Mouse (Mus musculus): ENCODE measurements around the gene Olfr1454. TPM values are rescaled to one million over a fixed set of nuclear protein-coding genes. Genes with fewer than 3 reads are reported as not detected.

Olfr1454 gene
- polyA plus RNA-seq (2016; fragmentation: Nextera tagmentation; extraction: Ambion mirVana): not detected in 2 replicates

GRCm38 (mm10) chr19:13060310-13060709 is at the start of gene Olfr1454:
Gene Olfr1454 (plus strand): TSS chr19:13060610.
- Histone ChIP-seq H3K9ac (no peak within 1 kb of the TSS), H3K27me3 (replicated peaks) (no peaks in the 10 kb centered on the region), H3K27ac (ENCODE audit: poor library complexity, severe bottlenecking) (no peak within 1 kb of the TSS), H3K9me3 (replicated peaks) (peaks cover 17% of the 10 kb centered on the region), H3K36me3 (no peaks in the 10 kb centered on the region), H3K4me2 (no peak within 1 kb of the TSS), H3K4me1 (replicated peaks) (no peaks in the 10 kb centered on the region), H3K4me3 (no peak within 1 kb of the TSS)
- 56% methylated on average over 2 of the region's 2 CpGs for WGBS
- no peak for ATAC-seq (ENCODE audit: insufficient number of reproducible peaks, low FRiP score)

- no peak within 1 kb of the TSS for H3K4me2 ChIP-seq
- no peak within 1 kb of the TSS for H3K4me3 ChIP-seq
- H3K27ac ChIP-seq (ENCODE audit: poor library complexity, severe bottlenecking): no peak within 1 kb of the TSS
- H3K4me1 ChIP-seq (replicated peaks): no peaks in the 10 kb centered on the region
- no peak for ATAC-seq (ENCODE audit: insufficient number of reproducible peaks, low FRiP score)
- H3K9me3 ChIP-seq (replicated peaks): no peaks in the 10 kb centered on the region; the same call in 1 of the 2 replicates
- WGBS: 42% methylated on average over 1 of the region's 1 CpGs
- no peaks in the 10 kb centered on the region for H3K27me3 ChIP-seq (replicated peaks)
- H3K9ac ChIP-seq: no peak within 1 kb of the TSS
- no peaks in the 10 kb centered on the region for H3K36me3 ChIP-seq
Measured at GRCm38 (mm10) chr19:13028227-13028626, 32.2 kb upstream of the Olfr1454 start, which contains the start of gene Olfr1453. Gene Olfr1453 (minus strand): TSS chr19:13028327.

GRCm38 (mm10) chr19:13093908-13094307 is 33.5 kb downstream of the Olfr1454 start:
- Histone ChIP-seq H3K4me3 (no peak overlapping the region), H3K9ac (no peak overlapping the region), H3K27ac (ENCODE audit: poor library complexity, severe bottlenecking) (no peak overlapping the region), H3K4me1 (replicated peaks) (no peaks in the 10 kb centered on the region), H3K4me2 (no peak overlapping the region), H3K36me3 (no peaks in the 10 kb centered on the region), H3K27me3 (replicated peaks) (no peaks in the 10 kb centered on the region), H3K9me3 (replicated peaks) (peaks cover 14% of the 10 kb centered on the region; the same call in 1 of the 2 replicates)
- ATAC-seq (ENCODE audit: insufficient number of reproducible peaks, low FRiP score): no peak
- 88% methylated on average over 1 of the region's 1 CpGs for WGBS

- ATAC-seq (ENCODE audit: insufficient number of reproducible peaks, low FRiP score): no peak
- H3K9me3 ChIP-seq (replicated peaks): 0 out of 2 replicates have a peak, but pooled peaks cover 2% of the 10 kb centered on the region
- H3K36me3 ChIP-seq: no peaks in the 10 kb centered on the region
- no peak within 1 kb of the TSS for H3K27ac ChIP-seq (ENCODE audit: poor library complexity, severe bottlenecking)
- H3K4me2 ChIP-seq: no peak within 1 kb of the TSS
- no peaks in the 10 kb centered on the region for H3K4me1 ChIP-seq (replicated peaks)
- 65% methylated on average over 2 of the region's 2 CpGs for WGBS
- H3K27me3 ChIP-seq (replicated peaks): no peaks in the 10 kb centered on the region
- H3K4me3 ChIP-seq: no peak within 1 kb of the TSS
- no peak within 1 kb of the TSS for H3K9ac ChIP-seq
Measured at GRCm38 (mm10) chr19:13097791-13098190, 37.4 kb downstream of the Olfr1454 start, which contains the start of gene Olfr1457. Gene Olfr1457 (minus strand): TSS chr19:13097891.

DNA sequence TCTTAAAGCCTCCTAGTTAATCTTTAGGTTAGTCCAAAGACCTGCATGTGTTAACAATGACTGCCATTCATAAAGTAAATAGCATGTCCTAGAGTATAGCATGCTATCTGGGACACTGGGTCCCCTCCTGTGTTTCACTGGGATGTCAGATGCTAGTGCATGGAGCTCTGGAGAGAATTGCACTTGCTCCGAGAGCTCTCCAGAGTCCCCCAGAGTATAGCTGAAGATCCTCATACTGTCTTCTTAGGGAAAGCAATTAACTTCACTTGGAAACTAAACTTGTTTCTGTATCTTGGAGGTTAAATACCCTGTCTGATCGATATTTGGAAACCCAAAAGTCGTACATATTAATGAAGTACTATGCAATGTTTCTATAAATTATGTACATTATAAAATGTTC is 46.3 kb downstream of the Olfr1454 start, which contains the start of gene Olfr1458:
TSS of gene Olfr1458 (minus strand) at position 101 of the 400 bp plus-strand sequence.
- peaks cover 10% of the 10 kb centered on the region for H3K9me3 ChIP-seq (replicated peaks)
- 68% methylated on average over 3 of the region's 3 CpGs for WGBS
- no peaks in the 10 kb centered on the region for H3K36me3 ChIP-seq
- H3K9ac ChIP-seq: no peak within 1 kb of the TSS
- H3K27me3 ChIP-seq (replicated peaks): no peaks in the 10 kb centered on the region
- ATAC-seq (ENCODE audit: insufficient number of reproducible peaks, low FRiP score): no peak
- H3K4me1 ChIP-seq (replicated peaks): no peaks in the 10 kb centered on the region
- H3K4me2 ChIP-seq: no peak within 1 kb of the TSS
- no peak within 1 kb of the TSS for H3K4me3 ChIP-seq
- H3K27ac ChIP-seq (ENCODE audit: poor library complexity, severe bottlenecking): no peak within 1 kb of the TSS

Other genes with a start within 250 kb of the Olfr1454 start
- gene Gm5244, start 213.9 kb upstream of the Olfr1454 start, polyA plus RNA-seq (2016; fragmentation: Nextera tagmentation; extraction: Ambion mirVana): not detected in 2 replicates
- not detected in 2 replicates for gene Olfr1444, start 203.3 kb upstream of the Olfr1454 start, polyA plus RNA-seq (2016; fragmentation: Nextera tagmentation; extraction: Ambion mirVana)
- not detected in 2 replicates for gene Olfr1445, start 176.8 kb upstream of the Olfr1454 start, polyA plus RNA-seq (2016; fragmentation: Nextera tagmentation; extraction: Ambion mirVana)
- not detected in 2 replicates for gene Olfr1446, start 167.1 kb upstream of the Olfr1454 start, polyA plus RNA-seq (2016; fragmentation: Nextera tagmentation; extraction: Ambion mirVana)
- gene Olfr1447, start 156.9 kb upstream of the Olfr1454 start, polyA plus RNA-seq (2016; fragmentation: Nextera tagmentation; extraction: Ambion mirVana): not detected in 2 replicates
- not detected in 2 replicates for gene Olfr1448, start 136.2 kb upstream of the Olfr1454 start, polyA plus RNA-seq (2016; fragmentation: Nextera tagmentation; extraction: Ambion mirVana)
- not detected in 2 replicates for gene Olfr1449, start 129.8 kb upstream of the Olfr1454 start, polyA plus RNA-seq (2016; fragmentation: Nextera tagmentation; extraction: Ambion mirVana)
- not detected in 2 replicates for gene Olfr1450, start 110.4 kb upstream of the Olfr1454 start, polyA plus RNA-seq (2016; fragmentation: Nextera tagmentation; extraction: Ambion mirVana)
- gene Olfr1451, start 65.6 kb upstream of the Olfr1454 start, polyA plus RNA-seq (2016; fragmentation: Nextera tagmentation; extraction: Ambion mirVana): not detected in 2 replicates
- gene Olfr1453, start 32.3 kb upstream of the Olfr1454 start, polyA plus RNA-seq (2016; fragmentation: Nextera tagmentation; extraction: Ambion mirVana): not detected in 2 replicates
- gene Olfr1457, start 37.3 kb downstream of the Olfr1454 start, polyA plus RNA-seq (2016; fragmentation: Nextera tagmentation; extraction: Ambion mirVana): not detected in 2 replicates
- gene Olfr1458, start 46.2 kb downstream of the Olfr1454 start, polyA plus RNA-seq (2016; fragmentation: Nextera tagmentation; extraction: Ambion mirVana): not detected in 2 replicates
- gene Olfr1459, start 88.9 kb downstream of the Olfr1454 start, polyA plus RNA-seq (2016; fragmentation: Nextera tagmentation; extraction: Ambion mirVana): not detected in 2 replicates
- not detected in 2 replicates for gene Olfr1461, start 102.4 kb downstream of the Olfr1454 start, polyA plus RNA-seq (2016; fragmentation: Nextera tagmentation; extraction: Ambion mirVana)
- not detected in 2 replicates for gene Olfr1462, start 125.1 kb downstream of the Olfr1454 start, polyA plus RNA-seq (2016; fragmentation: Nextera tagmentation; extraction: Ambion mirVana)
- gene Olfr1463, start 170.7 kb downstream of the Olfr1454 start, polyA plus RNA-seq (2016; fragmentation: Nextera tagmentation; extraction: Ambion mirVana): not detected in 2 replicates